Comparison of ENCODE assay signal across 8 mouse cellular contexts in genomic region chr11:100440691-100441522, GRCm38 (mm10). TPM values are rescaled to one million over a fixed set of nuclear protein-coding genes. Genes with fewer than 3 reads are reported as not detected.
DNase-seq lines count a peak whose midpoint lies in the region; ATAC-seq lines count a peak whose summit lies in the region.

No protein-coding gene starts in this region.

- no peaks in the 10 kb centered on the region for H3K9me3 ChIP-seq in megakaryocyte, embryonic 14.5 days

- ATAC-seq in inflammation-experienced regulatory T-cells, adult 6 months, result peak; percentile 91

- H3K4me3 ChIP-seq in megakaryocyte, embryonic 14.5 days (replicated peaks), result peak overlapping the region; percentile 96

- DNase-seq in adrenal gland, adult (ENCODE audit: inconsistent age in 2 of 2, low spot score in 1 of 2), result peak; percentile 90 to 95
- DNase-seq in embryo, embryonic 10 days (ENCODE audit: low spot score), result peak; percentile 93
- peak; percentile 86 for DNase-seq in gastrocnemius, postnatal 10 days
- DNase-seq in left cerebral cortex, adult 9 months (ENCODE audit: low spot score in 2 of 2), result peak; percentile 52 to 84
- peak; percentile 83 to 84 for DNase-seq in right cerebral cortex, adult 2 months (ENCODE audit: low spot score in 2 of 2)
- peak; percentile 49 for DNase-seq in urinary bladder, postnatal 10 days (ENCODE audit: low spot score)

- peaks cover 18% of the 10 kb centered on the region for H3K36me3 ChIP-seq in megakaryocyte, embryonic 14.5 days (replicated peaks; ENCODE audit: low read length)

- peaks cover 27% of the 10 kb centered on the region for H3K4me1 ChIP-seq in megakaryocyte, embryonic 14.5 days

- H3K27me3 ChIP-seq in megakaryocyte, embryonic 14.5 days (replicated peaks), result peaks cover under 1% of the 10 kb centered on the region

RNA-seq across cellular contexts. Expression of gene Nt5c3b, which starts 0.7 kb away (rescaled TPM):
- 10 to 100 TPM; 19.3 to 24.4 TPM for total RNA-seq in gastrocnemius, postnatal 10 days (2021)
- polyA plus RNA-seq in inflammation-experienced regulatory T-cells, adult 6 months (2017; shearing (Covaris generic)), result 100 to 1,000 TPM; 124 to 134 (median 127) TPM
- polyA plus RNA-seq in megakaryocyte, embryonic 14.5 days (2012; ENCODE audit: insufficient read depth, low replicate concordance), result 48.3 and 86.4 TPM in 2 replicates

RNA-seq across cellular contexts. Expression of gene Klhl10, which starts 0.8 kb away (rescaled TPM):
- total RNA-seq in gastrocnemius, postnatal 10 days (2021), result under 1 TPM; 0.38 to 0.63 TPM
- under 1 TPM in 2 of 3 experiments, not detected in 1; 0.41 to 0.47 TPM for polyA plus RNA-seq in inflammation-experienced regulatory T-cells, adult 6 months (2017; shearing (Covaris generic))
- 0.56 TPM in 1 of 2 replicates, not detected in the other for polyA plus RNA-seq in megakaryocyte, embryonic 14.5 days (2012; ENCODE audit: insufficient read depth, low replicate concordance)

RNA-seq across cellular contexts. Expression of gene Fkbp10, which starts 25.4 kb away (rescaled TPM):
- 10 to 100 TPM; 46.6 to 65.6 TPM for total RNA-seq in gastrocnemius, postnatal 10 days (2021)
- 1 to 10 TPM in 1 of 3 experiments, not detected in 2; 2.9 TPM for polyA plus RNA-seq in inflammation-experienced regulatory T-cells, adult 6 months (2017; shearing (Covaris generic))
- polyA plus RNA-seq in megakaryocyte, embryonic 14.5 days (2012; ENCODE audit: insufficient read depth, low replicate concordance), result 0.22 TPM in 1 of 2 replicates, not detected in the other

RNA-seq across cellular contexts. Expression of gene P3h4, which starts 26.3 kb away (rescaled TPM):
- 10 to 100 TPM; 15.4 to 22.8 TPM for total RNA-seq in gastrocnemius, postnatal 10 days (2021)
- under 1 TPM in 1 of 3 experiments, not detected in 2; 0.92 TPM for polyA plus RNA-seq in inflammation-experienced regulatory T-cells, adult 6 months (2017; shearing (Covaris generic))
- polyA plus RNA-seq in megakaryocyte, embryonic 14.5 days (2012; ENCODE audit: insufficient read depth, low replicate concordance), result not detected in 2 replicates

RNA-seq across cellular contexts. Expression of gene Klhl11, which starts 31.6 kb away (rescaled TPM):
- total RNA-seq in gastrocnemius, postnatal 10 days (2021), result 10 to 100 TPM in 1 of 2 experiments, 1 to 10 TPM in 1; 8.0 to 12.9 TPM
- 1 to 10 TPM; 2.2 to 2.4 (median 2.3) TPM for polyA plus RNA-seq in inflammation-experienced regulatory T-cells, adult 6 months (2017; shearing (Covaris generic))
- polyA plus RNA-seq in megakaryocyte, embryonic 14.5 days (2012; ENCODE audit: insufficient read depth, low replicate concordance), result 1.6 TPM in 1 of 2 replicates, not detected in the other

Comparison
In these comparisons a context has a peak if more than half of its experiments do, and no peak if none do; other contexts are left out.
1. Peak in every context shown above with its lines: DNase-seq, ATAC-seq and H3K4me3 ChIP-seq.